Mouse (Mus musculus): ENCODE measurements around the gene Fancd2.

- TF ChIP-seq EP300 (optimal IDR thresholded peaks at IDR 0.05): no peak
- TF ChIP-seq CTCF (IDR thresholded peaks at IDR 0.05; ENCODE audit: low read depth): no peak; the same call in 1 of the 2 replicates
Measured at GRCm38 (mm10) chr6:113483100-113483615, 48.3 kb upstream of the Fancd2 start, which contains the start of gene Creld1.

Data from stomach, postnatal 0 days (tissue).